Mouse (Mus musculus) large intestine, adult 2 months (tissue): ENCODE data around the gene Snrpa1. TPM values are rescaled to one million over a fixed set of nuclear protein-coding genes. Genes with fewer than 3 reads are reported as not detected.

Experiments
- DNase-seq: peaks from one replicate; pipeline ENCODE4 v3.0.0-alpha.2; 2012; ENCODE audit warnings: low read depth, low spot score
- WGBS: fragments of 180-500 bp; shearing (Covaris S2); methylation state at CpG from one replicate; pipeline ENCODE4 v1.1.7; 2018; 5-methylcytosine and 5-hydroxymethylcytosine counted together
- polyA plus RNA-seq: library from polyadenylated mRNA; depleted of rRNA; stranded (reverse); fragments of >200 nt; gene quantifications from 2 replicates; pipeline ENCODE4 v1.2.3, GENCODE M21; 2012; rRNA removed

The Snrpa1 gene
- polyA plus RNA-seq, 1 experiment = 14.1 TPM

DNA sequence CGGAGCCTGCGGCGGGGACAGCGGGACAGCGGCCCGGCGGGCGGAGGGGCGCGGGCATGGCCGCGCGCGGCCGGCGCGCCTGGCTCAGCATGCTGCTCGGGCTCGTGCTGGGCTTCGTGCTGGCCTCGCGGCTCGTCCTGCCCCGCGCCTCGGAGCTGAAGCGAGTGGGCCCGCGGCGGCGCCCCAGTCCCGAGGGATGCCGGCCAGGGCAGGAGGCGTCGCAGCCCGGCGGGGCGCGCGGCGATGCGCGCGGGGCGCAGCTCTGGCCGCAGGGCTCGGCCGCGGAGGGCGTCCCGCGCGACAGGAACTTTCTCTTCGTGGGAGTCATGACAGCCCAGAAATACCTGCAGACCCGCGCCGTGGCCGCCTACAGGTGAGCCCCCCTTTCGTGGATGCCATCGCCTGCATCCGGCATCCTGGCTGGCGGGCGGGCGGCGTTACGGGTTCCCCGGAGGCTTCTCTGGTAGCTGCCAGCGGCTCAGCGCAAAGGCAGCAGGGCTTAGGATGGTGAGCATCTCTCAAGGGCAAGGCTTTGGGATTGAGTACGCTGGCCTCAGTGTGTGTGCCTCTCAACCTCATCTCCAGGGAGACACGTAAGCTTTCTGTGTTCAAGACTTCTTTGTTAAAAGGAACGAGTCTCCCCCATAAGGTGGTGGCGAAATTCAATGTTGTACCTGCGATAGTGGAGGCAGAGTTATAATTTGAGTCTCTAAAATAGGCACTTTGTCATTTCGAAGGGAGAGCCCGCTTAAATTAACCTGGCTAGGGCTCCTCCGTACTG lies 51.2 kb downstream of the Snrpa1 start:
- WGBS = 5% methylated on average over 77 of the region's 77 CpGs
- no peak for DNase-seq

DNA sequence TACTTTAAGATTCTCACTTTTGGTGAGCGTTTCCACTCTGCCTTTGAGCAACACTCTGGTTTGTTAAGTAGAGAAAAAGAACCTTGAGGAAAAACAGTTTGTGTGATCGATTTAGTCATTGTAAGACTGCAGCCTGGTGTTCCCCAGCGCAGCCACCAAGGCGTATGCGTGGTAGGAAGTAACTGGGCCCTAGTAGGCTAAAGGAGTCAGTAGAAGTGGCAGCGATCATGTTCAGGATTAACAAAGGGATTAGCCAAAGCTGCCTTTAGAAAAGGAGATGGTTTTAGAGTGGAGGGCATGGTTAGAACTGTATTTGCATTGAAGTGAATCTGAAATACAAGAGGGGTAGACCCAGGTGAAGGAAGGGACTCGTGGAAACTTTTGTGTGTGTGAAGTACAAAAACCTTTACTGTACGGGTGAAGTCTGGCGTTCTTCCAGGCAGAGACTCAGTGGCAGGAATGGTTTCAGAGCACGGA lies 51.9 kb downstream of the Snrpa1 start:
- WGBS = 15% methylated on average over 10 of the region's 10 CpGs
- DNase-seq = no peak

DNA sequence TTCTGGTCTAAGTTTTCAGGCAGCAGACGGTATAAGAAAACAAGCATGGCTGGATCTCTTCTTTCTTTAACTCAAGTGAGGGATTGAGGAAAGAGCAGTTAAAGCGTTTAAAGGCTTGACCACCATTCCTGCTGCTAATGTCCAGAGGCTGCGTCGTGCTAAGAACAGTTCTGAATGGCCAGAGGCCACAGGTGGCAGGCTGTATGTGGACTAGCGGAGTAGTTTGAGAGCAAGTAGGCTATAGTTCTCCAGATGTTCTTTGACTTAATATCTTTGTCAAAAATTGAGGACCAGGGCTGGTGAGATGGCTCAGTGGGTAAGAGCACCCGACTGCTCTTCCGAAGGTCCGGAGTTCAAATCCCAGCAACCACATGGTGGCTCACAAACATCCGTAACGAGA lies 52.4 kb downstream of the Snrpa1 start:
- no peak for DNase-seq
- 86% methylated on average over 10 of the region's 10 CpGs for WGBS

DNA sequence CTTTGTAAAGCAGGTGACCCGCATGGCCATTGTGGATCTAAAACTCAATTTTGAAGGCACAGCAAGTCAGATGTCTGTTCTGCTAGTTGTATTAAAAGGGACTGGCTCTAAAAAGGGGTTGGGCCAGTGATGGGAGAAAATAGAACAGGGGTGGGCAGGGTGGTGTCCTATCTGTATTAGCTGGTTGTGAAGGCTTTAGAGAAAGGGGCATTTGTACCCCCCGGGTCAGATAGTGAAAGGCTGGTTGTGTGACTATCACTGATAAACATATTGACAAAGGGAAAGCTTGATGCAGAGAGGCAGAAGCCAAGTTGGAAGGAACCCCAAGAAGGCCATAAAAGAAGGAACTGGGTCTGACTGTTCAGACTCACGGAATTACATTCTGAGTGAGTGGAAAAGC lies 54.8 kb downstream of the Snrpa1 start:
- no peak for DNase-seq
- 83% methylated on average over 3 of the region's 3 CpGs for WGBS

DNA sequence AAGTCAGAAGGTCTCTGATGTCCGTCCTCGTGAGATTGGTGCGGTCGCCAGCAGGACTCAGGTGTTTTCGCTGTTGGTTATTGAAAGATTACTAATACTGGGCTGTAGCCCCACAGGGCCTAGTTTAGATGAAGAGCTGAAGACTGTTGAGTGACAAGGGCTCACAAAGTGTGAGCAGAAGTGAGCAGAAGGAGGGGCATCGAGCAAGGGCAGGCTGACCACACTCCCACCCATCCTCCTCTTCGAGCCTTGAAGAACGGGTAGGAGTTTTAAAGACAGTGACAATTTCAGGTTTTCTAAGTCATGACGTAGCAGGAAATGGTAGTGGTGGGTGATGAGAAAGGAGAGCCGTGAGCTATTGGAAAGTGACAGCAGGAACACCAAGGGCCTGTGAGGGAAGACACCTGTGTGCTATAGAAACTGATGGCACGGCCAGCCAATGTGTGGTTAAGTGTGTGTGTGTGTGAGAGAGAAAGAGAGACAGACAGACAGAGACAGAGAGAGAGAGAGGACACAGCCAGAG lies 57.1 kb downstream of the Snrpa1 start:
- 79% methylated on average over 11 of the region's 11 CpGs for WGBS
- no peak for DNase-seq

DNA sequence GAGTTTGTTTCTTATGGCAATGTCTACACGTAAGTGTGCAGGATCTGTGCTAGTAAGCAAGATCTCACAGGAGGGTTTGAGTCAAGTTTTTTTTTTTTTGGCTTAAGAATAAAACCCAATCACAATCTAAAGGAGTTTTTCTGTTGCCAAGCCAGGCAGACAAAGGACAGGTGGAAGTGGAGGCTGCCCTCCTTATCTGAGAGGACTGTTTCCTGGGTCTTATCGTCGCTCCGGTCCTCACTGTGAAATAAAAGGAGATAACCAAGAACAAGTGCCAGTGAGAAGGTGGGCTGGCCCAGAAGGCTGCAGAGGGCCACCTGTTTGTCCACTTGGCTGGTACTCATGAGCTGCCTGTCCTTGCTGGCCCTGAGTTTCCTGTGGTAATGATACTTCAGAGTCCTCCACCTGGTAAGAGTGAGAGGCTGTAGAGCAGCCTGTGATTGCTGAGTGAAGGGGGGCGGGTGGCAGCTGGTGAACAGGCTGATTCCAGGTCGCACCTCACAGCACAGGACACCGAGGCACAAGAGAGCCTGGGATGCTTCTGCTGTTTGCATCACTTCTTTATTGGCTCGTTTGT lies 58.2 kb downstream of the Snrpa1 start:
- no peak for DNase-seq
- 51% methylated on average over 8 of the region's 8 CpGs for WGBS

DNA sequence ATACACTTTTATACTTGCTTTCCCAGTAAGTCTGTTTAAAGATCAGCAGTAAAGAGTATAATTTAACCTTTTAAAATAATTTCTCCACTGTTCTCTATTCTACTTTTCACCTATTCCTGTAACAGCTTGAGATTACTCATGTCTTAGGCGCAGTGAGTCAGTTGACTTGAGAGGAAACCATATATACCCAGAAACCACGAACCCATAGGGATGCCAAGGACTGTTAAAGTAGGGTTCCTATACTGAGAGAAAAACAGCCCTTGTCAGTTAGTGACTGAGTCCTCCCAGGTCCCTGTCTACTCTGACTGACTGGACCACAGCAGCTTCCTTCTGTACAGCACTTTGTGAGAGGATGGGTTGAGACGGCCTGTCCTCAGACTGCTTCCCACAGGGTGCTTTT lies 59.2 kb downstream of the Snrpa1 start:
- WGBS = 84% methylated on average over 3 of the region's 3 CpGs

DNA sequence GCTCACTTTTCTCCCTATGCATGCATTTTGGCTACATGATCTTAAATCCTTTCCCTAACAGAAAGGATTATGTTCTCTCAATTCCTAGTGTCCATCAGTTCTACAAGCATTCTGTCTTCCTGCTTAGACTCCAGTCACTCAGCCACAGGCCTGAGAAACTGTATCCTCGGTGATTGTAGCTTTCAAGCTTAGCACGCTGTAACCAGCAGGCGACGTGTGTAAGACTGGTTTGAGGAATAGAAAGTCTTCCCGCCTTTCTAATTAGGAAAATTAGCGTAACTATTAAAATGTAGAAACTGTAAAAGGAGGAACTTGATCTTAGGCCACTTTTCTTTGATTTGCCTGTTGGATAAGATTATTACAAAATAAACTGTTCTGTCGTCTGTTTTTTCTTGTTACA lies 60.0 kb downstream of the Snrpa1 start:
- 85% methylated on average over 7 of the region's 7 CpGs for WGBS
- no peak for DNase-seq

More for the DNA sequence above, 59.2 kb downstream of the Snrpa1 start:
- DNase-seq = no peak

DNA sequence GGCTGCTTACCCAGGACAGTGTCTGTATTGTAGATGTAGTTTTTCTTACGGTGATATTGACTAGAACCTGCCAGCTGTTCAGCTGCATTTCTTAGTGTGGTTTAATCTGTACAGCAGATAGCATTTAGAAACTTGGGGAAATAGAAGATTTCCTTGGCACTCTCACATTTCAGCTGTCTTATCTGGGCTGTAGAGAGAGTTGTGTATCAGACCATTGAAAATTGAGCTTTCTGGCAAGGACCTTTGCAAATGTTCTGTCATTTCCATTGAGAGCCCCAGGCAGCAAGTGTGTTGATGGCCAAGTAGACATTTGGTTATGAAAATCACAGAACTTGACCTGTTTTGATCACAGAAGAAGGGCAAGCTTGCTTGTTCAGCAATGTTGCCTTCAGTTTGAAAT lies 61.3 kb downstream of the Snrpa1 start:
- 71% methylated on average over 1 of the region's 1 CpGs for WGBS
- DNase-seq = no peak

DNA sequence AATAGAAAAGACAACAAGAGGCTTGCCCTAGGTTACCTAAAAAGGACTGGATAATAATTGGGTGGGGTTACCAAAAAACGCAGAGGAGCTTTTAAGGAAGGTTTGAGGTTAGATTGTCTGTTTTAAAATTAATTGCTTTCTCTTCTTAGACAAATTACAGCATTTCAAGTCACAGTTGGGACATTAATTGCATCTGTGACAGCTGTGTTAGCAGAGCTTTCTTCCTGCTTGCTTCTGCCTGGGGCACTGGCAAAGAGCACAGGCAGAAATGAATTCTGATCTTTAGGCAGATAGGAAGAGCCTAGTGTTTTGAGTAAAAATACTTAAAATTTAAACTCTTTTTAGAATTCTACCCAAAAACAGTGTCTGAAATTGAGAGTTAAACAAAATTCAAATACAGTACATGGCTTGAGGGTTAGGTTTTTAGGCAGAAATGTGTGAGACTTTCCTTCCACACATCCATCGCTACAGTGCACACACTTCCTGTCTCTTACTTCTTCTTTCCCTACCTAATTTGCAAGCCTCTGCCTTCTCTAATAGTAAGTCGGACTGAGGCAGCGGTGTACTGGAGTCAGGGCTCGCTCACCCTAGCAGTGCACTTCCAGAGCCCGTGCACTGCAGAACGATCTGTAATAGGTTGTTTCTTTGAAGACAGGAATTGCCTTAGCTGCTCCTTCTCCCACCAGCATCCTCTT lies 62.0 kb downstream of the Snrpa1 start:
- WGBS = 76% methylated on average over 7 of the region's 7 CpGs

More for the DNA sequence above, 62.0 kb downstream of the Snrpa1 start:
- no peak for DNase-seq

Other genes starting within 250 kb of the Snrpa1 start
- gene Pcsk6, start 197.3 kb upstream of the Snrpa1 start, polyA plus RNA-seq = 7.1 and 9.1 TPM in 2 replicates
- gene Gm45213, start 15.4 kb upstream of the Snrpa1 start, polyA plus RNA-seq = not detected in 2 replicates
- 84.3 and 96.4 TPM in 2 replicates for gene Selenos, start 20.6 kb downstream of the Snrpa1 start, polyA plus RNA-seq
- 2.3 and 3.1 TPM in 2 replicates for gene Chsy1, start 50.5 kb downstream of the Snrpa1 start, polyA plus RNA-seq